Mouse (Mus musculus) liver, adult 2 months (tissue): ENCODE measurements around the gene Lrguk. TPM values are rescaled to one million over a fixed set of nuclear protein-coding genes. Genes with fewer than 3 reads are reported as not detected.

Source experiments
- DNase-seq: peaks from one replicate; pipeline ENCODE4 v3.0.0-alpha.2; 2011; ENCODE audit warnings: low read depth, low spot score; ENCODE audit errors: extremely low read depth
- H3K27ac ChIP-seq: fragments of 200-500 bp; replicated peaks from 2 replicates; pipeline ENCODE4 v1.5.1; 2012; ENCODE audit warnings: low read depth, mild to moderate bottlenecking, control low read depth, inconsistent platforms, low read length; ENCODE audit not compliant: insufficient read depth
- H3K27me3 ChIP-seq: fragments of 200-500 bp; 2 replicates; pipeline ENCODE4 v1.6.1; 2012; ENCODE audit warnings: mild to moderate bottlenecking, moderate library complexity, low read length, inconsistent platforms; ENCODE audit not compliant: control insufficient read depth, insufficient read depth
- H3K36me3 ChIP-seq: fragments of 200-500 bp; 2 replicates; pipeline ENCODE4 v1.6.1; 2012; ENCODE audit warnings: low read length, inconsistent platforms; ENCODE audit not compliant: control insufficient read depth, insufficient read depth
- H3K4me1 ChIP-seq: fragments of 200-500 bp; 2 replicates; pipeline ENCODE4 v1.6.1; 2011; ENCODE audit warnings: low read length; ENCODE audit not compliant: control insufficient read depth, insufficient read depth
- H3K4me3 ChIP-seq: fragments of 200-500 bp; 2 replicates; pipeline ENCODE4 v1.5.1; 2011; ENCODE audit warnings: low read depth, mild to moderate bottlenecking, control low read depth, low read length, moderate library complexity; ENCODE audit not compliant: insufficient read depth
- H3K79me2 ChIP-seq: fragments of 200-500 bp; 2 replicates; pipeline ENCODE4 v1.6.1; 2012; ENCODE audit warnings: inconsistent platforms, mild to moderate bottlenecking, low read length, moderate library complexity; ENCODE audit not compliant: control insufficient read depth, insufficient read depth
- H3K9ac ChIP-seq: fragments of 200-500 bp; 2 replicates; pipeline ENCODE4 v1.6.1; 2012; ENCODE audit warnings: low read depth, mild to moderate bottlenecking, control low read depth, inconsistent platforms, low read length
- CTCF ChIP-seq: fragments of 200-500 bp; IDR thresholded peaks from 2 replicates; pipeline ENCODE4 v1.5.1; 2011; ENCODE audit warnings: low read depth, low read length, control low read depth
- POLR2A ChIP-seq: fragments of 200-500 bp; IDR thresholded peaks from 2 replicates; pipeline ENCODE4 v1.6.1; 2011; ENCODE audit warnings: low read length, control low read depth; ENCODE audit not compliant: insufficient read depth; ENCODE audit errors: extremely low read depth
- WGBS: fragments of 180-500 bp; shearing (Covaris S2); methylation state at CpG from one replicate; pipeline ENCODE4 v1.1.7; 2018; 5-methylcytosine and 5-hydroxymethylcytosine counted together
- polyA plus RNA-seq: library from polyadenylated mRNA; depleted of rRNA; stranded (reverse); fragments of >200 nt; gene quantifications from 2 replicates; pipeline ENCODE4 v1.2.3, GENCODE M21; 2012
- total RNA-seq: library from RNA; depleted of rRNA; stranded (reverse); fragments of >200 nt; gene quantifications from 2 replicates; pipeline ENCODE4 v1.2.3, GENCODE M21; 2014

Lrguk gene
- total and polyA plus RNA-seq, 2 experiments, result under 0.01 TPM; not detected in 1

DNA sequence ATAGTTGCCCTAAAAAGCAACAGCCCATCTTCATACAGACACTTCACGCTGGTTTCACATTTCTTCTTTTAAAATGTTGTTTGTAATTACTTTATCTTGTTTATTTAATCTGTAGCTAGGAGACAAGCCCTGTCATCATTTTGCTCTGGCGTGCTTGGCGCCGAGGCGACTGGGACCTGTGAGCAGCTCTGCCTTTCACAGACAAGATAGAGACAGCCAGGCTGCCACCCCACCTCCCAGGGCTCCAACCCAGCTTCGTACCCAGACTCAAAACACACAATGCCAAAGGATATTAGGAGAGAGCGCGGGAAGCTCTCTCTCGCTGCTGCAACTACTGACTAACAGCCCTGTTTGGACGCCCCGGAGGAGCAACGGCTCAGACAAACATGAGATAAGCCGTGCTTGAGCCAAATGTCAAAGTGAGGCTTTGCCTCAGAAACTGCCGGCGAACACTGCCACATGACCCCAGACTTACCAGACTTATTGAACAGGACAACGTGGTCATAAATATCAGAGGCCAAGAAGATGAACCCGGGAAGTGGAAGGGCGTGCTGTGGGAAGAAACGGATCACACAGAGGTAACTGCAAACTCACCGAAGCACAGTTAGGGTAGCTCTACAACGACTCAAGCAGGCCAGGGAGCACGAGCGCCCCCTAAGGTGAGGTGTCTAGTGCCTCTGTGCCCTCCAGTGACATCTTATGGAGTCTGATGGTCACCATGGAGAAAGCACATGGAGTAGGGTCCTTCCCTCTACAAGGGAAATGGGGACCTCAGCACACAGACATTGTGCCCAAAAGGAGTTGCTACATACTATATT is 131.0 kb downstream of the Lrguk start:
- Histone ChIP-seq H3K9ac (no peak overlapping the region), H3K4me3 (no peak overlapping the region), H3K4me1 (no peaks in the 10 kb centered on the region), H3K79me2 (no peaks in the 10 kb centered on the region), H3K27ac (no peak overlapping the region), H3K27me3 (no peaks in the 10 kb centered on the region), H3K36me3 (peaks cover 46% of the 10 kb centered on the region)
- WGBS, result 69% methylated on average over 23 of the region's 23 CpGs
- DNase-seq, result no peak
- peak; percentile 11; the same call in 1 of the 2 replicates for TF ChIP-seq CTCF
- TF ChIP-seq POLR2A, result no peak

DNA sequence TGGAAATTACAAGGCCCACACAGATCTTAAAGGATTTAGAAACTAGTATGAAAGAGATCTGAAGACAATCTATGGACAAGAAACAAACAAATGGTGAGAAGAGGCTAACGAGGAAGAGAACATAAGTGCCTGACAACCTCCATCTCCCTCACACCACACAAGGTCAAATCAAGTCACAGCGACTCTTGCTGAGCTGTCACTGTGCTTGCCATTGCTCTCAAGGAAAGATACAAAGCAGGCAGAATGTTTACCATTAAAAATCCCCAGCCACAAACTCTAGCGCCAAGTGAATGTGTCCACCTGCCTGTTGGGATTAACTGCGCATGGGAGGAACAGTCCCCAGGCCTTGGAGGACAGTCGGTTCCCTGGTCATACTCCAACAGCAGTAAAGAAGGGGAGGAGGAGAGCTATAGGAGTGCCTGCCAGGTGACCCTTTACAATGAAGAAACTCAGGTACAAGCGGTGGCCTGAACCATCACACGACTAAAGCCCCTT is 131.6 kb downstream of the Lrguk start:
- WGBS, result 97% methylated on average over 7 of the region's 7 CpGs
- no peak overlapping the region for H3K27ac ChIP-seq
- H3K36me3 ChIP-seq, result peaks cover 51% of the 10 kb centered on the region

DNA sequence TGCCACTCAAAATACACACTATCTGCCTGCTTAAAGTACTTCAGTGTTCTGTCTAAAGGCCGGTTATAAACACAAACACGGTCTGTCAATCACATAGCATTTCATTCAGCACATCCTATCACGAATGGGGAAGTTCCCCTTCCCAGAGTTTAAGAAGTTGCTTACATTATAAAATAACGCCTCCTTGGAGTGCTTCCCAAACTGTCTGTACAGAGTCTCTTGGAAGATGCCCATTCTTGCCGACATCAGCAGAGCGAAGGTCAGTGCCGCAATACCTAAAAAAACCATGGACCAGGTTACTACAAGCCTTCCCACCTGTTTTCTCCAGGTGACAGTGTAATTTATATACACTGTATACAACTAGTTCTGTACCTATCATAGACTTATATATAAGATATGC is 132.3 kb downstream of the Lrguk start:
- no peaks in the 10 kb centered on the region for H3K79me2 ChIP-seq
- no peak overlapping the region for H3K9ac ChIP-seq
- H3K36me3 ChIP-seq, result peaks cover 55% of the 10 kb centered on the region
- 79% methylated on average over 7 of the region's 7 CpGs for WGBS
- no peak for DNase-seq
- no peak for TF ChIP-seq POLR2A
- no peak overlapping the region for H3K4me3 ChIP-seq
- H3K4me1 ChIP-seq, result no peaks in the 10 kb centered on the region
- H3K27ac ChIP-seq, result no peak overlapping the region
- H3K27me3 ChIP-seq, result no peaks in the 10 kb centered on the region

More for the DNA sequence above, 131.6 kb downstream of the Lrguk start:
- no peaks in the 10 kb centered on the region for H3K79me2 ChIP-seq
- DNase-seq, result no peak
- H3K27me3 ChIP-seq, result no peaks in the 10 kb centered on the region
- no peaks in the 10 kb centered on the region for H3K4me1 ChIP-seq
- H3K4me3 ChIP-seq, result no peak overlapping the region
- no peak overlapping the region for H3K9ac ChIP-seq
- TF ChIP-seq CTCF, result no peak
- no peak for TF ChIP-seq POLR2A

DNA sequence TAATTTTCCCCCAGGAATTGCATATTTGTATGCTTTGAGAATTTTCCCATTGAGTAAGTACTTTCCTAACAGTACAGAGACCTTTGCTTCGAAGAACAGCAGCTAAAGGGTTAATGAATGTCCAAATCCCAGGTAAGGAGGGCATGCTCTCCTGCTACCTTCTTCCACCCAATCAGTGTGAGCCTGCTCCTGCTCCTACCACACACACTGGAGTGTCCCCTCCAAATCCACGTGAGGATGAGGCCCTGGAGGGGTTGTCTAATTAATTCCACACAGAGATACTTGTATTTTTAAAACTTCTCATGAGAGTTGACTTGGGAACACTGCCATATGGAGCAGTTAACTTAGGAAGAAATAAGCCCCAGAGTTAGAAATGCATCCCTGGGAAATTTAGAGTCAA is 133.4 kb downstream of the Lrguk start:
- 85% methylated on average over 2 of the region's 2 CpGs for WGBS
- H3K36me3 ChIP-seq, result peaks cover 60% of the 10 kb centered on the region
- DNase-seq, result no peak

DNA sequence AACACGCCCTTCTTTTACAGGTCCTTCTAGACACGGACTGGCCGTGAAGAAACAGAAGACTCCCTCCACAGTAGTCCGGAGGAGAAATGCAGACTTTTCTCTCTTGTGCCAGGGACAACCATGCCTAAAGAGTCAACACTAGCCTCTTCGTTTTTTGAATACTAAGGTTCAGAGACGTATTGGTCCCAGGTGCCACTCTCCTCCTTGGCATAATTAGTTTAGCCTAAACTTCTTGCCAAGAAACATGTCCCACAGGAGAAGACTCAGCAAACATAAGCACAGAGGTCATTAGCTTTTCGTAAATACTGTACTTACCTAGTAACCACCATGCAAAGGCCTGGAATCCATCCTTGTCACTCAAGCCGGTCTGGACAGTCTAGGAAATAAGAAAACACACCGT is 133.8 kb downstream of the Lrguk start:
- Histone ChIP-seq H3K27me3 (no peaks in the 10 kb centered on the region), H3K4me1 (no peaks in the 10 kb centered on the region), H3K9ac (no peak overlapping the region), H3K4me3 (no peak overlapping the region), H3K27ac (no peak overlapping the region), H3K79me2 (no peaks in the 10 kb centered on the region), H3K36me3 (peaks cover 59% of the 10 kb centered on the region)
- WGBS, result 90% methylated on average over 9 of the region's 9 CpGs
- no peak for DNase-seq
- TF ChIP-seq CTCF (no peak), POLR2A (no peak)

More for the DNA sequence above, 133.4 kb downstream of the Lrguk start:
- no peak overlapping the region for H3K9ac ChIP-seq
- no peaks in the 10 kb centered on the region for H3K79me2 ChIP-seq
- TF ChIP-seq CTCF (no peak), POLR2A (no peak)
- no peak overlapping the region for H3K4me3 ChIP-seq
- H3K27me3 ChIP-seq, result no peaks in the 10 kb centered on the region
- H3K27ac ChIP-seq, result no peak overlapping the region
- no peaks in the 10 kb centered on the region for H3K4me1 ChIP-seq

DNA sequence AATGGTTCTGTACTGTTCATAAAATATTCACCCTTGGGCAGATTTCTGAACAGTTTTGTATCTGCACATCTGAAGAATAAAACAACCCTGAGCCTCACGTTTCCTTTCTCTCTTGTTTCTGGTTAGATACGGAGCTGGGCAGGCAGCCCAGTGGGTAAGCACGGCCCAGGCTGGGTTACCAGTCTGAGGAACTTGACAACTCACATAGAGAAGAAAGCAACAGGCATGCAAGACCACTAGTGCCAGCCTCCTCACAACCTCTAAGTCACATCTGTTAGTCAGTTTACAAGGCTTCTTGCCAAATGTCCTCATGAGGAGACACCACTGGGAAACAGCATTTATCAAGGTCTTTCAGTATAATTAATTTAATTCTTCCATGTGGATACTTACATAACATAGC is 139.6 kb downstream of the Lrguk start:
- Histone ChIP-seq H3K27me3 (no peaks in the 10 kb centered on the region), H3K36me3 (peaks cover 37% of the 10 kb centered on the region), H3K9ac (no peak overlapping the region), H3K4me3 (no peak overlapping the region), H3K4me1 (no peaks in the 10 kb centered on the region), H3K79me2 (peaks cover 11% of the 10 kb centered on the region; the same call in 1 of the 2 replicates), H3K27ac (no peak overlapping the region)
- TF ChIP-seq POLR2A (no peak), CTCF (no peak)
- no peak for DNase-seq
- 58% methylated on average over 3 of the region's 3 CpGs for WGBS
